Mouse (Mus musculus) E14TG2a.4 (cell line): Measurements from ENCODE around the gene Trim41.

Experiments
- CTCF ChIP-seq: conservative IDR thresholded peaks from 2 replicates; pipeline ENCODE4 v1.5.1; 2014; ENCODE audit warnings: low read length
- NANOG ChIP-seq: IDR thresholded peaks from 2 replicates; pipeline ENCODE4 v1.6.1; 2014; ENCODE audit warnings: borderline replicate concordance, low read length, mixed read lengths
- POU5F1 ChIP-seq: IDR thresholded peaks from 2 replicates; pipeline ENCODE4 v1.6.1; 2014; ENCODE audit warnings: low read length, borderline replicate concordance

DNA sequence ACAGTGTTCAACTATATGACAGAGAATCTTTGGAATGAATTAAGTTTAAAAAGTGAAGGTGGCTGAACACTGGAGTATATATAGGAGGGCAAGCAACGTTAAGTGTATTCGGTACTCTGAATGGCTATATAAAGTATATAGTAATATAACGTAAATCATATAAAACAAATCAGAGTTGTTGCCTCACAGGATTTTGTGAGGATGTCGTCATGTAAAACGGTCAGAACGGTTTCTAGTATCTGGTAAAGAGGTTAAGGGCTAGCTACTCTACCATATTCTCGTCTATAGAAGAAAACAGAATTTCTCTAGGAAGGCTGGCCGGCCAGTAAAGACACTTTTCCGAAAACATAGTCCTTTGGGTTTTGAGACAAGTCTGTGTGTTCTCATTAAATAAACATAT lies 641 bp upstream of the Trim41 start:
- no peak for TF ChIP-seq CTCF
- TF ChIP-seq POU5F1 = no peak
- no peak for TF ChIP-seq NANOG
